Mouse (Mus musculus): ENCODE results near the gene Ajap1. TPM values are rescaled to one million over a fixed set of nuclear protein-coding genes. Genes with fewer than 3 reads are reported as not detected.

The Ajap1 gene
- polyA plus RNA-seq, 1 experiment, result not detected

DNA sequence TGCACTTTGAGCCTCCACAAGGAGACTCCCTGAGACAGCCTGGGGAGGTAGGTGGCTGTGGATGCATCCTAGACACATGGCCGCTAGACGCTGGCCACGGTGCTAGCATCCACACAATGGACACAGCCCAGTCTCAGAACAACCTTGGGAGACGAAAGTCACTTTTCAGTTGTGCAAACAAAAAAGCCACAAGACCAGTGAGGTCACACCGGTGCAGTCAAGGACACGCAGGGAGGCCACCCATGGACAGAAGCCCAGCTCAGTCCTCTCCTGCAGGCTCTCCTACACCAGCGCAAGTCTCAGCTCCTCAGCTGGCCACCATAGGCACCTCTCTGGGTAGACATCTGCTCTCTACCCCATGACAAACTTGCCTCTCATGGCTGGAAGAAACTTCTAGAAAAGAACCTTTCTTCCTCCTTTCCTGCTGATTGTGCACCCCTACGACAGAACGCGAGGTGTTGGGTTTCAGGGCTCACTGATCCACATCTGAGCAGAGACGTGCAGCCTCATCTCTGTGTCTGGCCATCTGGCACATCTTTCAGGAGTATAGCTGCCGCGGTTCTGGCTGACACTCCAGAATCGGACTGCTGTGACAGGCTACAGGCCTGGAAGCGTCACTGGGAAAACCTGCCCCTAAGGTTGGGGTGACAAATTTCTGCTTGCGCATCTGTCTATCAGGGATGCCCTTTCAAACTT is 56.5 kb downstream of the Ajap1 start:
- TF ChIP-seq CTCF (IDR thresholded peaks at IDR 0.05; ENCODE audit: low read depth, low read length) (no peak), POLR2A (IDR thresholded peaks at IDR 0.05; ENCODE audit: borderline replicate concordance, low read depth, low read length) (no peak)
- no peak overlapping the region for H3K4me3 ChIP-seq (ENCODE audit: insufficient read depth, low read length)
- no peak overlapping the region for H3K27ac ChIP-seq (ENCODE audit: insufficient read depth, low read depth, low read length)
- no peaks in the 10 kb centered on the region for H3K4me1 ChIP-seq (ENCODE audit: control insufficient read depth, insufficient read depth, low read length)

DNA sequence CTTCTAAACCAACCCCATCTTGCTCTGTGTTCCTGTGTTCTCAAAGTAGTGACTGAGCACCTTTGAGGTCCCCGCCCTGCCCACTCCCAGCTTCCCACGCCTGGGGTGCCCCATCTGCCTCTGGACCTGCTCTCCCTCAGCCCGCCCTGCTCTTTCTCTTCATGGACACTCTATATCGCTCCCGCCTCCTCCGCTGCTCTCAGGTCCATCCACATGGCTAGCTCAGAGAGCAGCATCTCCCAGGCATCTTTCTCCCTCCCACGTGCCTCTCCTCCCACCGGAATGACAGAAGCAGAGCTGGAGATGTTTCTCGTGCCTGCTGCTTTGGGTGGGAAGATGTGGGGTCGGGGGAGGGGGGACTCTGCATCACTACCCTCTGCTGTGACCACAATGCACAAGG is 58.3 kb downstream of the Ajap1 start:
- no peak overlapping the region for H3K27ac ChIP-seq (ENCODE audit: insufficient read depth, low read depth, low read length)
- H3K4me1 ChIP-seq (ENCODE audit: control insufficient read depth, insufficient read depth, low read length), result no peaks in the 10 kb centered on the region
- TF ChIP-seq POLR2A (IDR thresholded peaks at IDR 0.05; ENCODE audit: borderline replicate concordance, low read depth, low read length), result no peak
- no peak for TF ChIP-seq CTCF (IDR thresholded peaks at IDR 0.05; ENCODE audit: low read depth, low read length)
- H3K4me3 ChIP-seq (ENCODE audit: insufficient read depth, low read length), result no peak overlapping the region

DNA sequence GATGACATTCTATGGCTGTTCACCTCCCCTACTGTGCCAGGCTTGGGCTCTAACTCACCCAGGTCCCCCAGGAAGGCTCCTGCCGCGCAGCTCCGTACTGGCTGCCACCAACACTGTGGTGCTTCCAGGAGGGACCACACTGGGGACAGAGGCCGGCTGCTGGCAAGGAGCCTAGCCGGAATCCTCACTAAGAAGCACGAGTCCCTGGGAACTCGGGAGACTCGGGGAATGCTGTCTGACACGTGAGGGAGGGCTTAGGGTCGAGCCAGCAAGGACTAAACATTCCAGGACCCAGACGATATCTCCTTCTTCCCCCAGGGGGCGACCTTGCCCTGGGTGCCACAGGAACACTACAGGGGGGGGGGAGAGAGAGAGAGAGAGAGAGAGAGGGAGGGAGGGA is 64.7 kb downstream of the Ajap1 start:
- no peak overlapping the region for H3K4me3 ChIP-seq (ENCODE audit: insufficient read depth, low read length)
- no peaks in the 10 kb centered on the region for H3K4me1 ChIP-seq (ENCODE audit: control insufficient read depth, insufficient read depth, low read length)
- TF ChIP-seq POLR2A (IDR thresholded peaks at IDR 0.05; ENCODE audit: borderline replicate concordance, low read depth, low read length), result no peak
- H3K27ac ChIP-seq (ENCODE audit: insufficient read depth, low read depth, low read length), result no peak overlapping the region

DNA sequence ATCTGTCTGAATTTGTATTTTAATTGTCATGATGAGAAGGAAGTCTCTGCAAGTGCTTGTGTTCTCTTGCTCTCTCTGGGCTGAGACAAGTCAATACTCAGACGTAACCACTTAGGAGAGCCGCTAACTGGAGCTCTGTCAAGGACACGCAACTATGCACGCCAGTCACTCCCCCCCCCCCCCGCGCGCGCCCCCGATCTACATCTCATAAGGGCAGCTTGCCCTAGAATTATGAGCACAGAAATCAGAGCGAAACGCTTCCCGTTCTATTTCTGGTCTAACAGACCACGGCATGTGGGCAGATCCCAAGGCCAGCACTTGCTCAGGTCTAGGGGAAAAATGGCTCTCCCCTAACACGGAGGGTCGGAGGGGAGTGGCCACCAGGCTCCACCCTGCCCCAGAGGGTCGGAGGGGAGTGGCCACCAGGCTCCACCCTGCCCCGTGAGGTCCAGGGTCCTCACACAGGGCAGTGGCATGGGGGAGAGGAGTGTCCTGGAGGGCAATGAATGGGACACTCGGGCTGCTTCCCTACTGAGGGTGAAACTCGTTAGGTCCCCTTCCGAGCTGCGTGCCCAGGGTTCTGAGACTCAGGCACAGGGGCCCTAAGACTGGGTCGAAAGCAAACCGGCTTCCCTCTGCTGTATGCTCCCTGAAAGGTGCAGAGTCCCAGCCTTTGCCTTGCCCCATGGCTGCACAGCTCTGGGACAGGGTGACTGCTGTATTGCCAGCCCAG is 65.3 kb downstream of the Ajap1 start:
- TF ChIP-seq CTCF (IDR thresholded peaks at IDR 0.05; ENCODE audit: low read depth, low read length) (no peak), POLR2A (IDR thresholded peaks at IDR 0.05; ENCODE audit: borderline replicate concordance, low read depth, low read length) (no peak)
- Histone ChIP-seq H3K27ac (ENCODE audit: insufficient read depth, low read depth, low read length) (no peak overlapping the region), H3K4me3 (ENCODE audit: insufficient read depth, low read length) (no peak overlapping the region), H3K4me1 (ENCODE audit: control insufficient read depth, insufficient read depth, low read length) (no peaks in the 10 kb centered on the region)

DNA sequence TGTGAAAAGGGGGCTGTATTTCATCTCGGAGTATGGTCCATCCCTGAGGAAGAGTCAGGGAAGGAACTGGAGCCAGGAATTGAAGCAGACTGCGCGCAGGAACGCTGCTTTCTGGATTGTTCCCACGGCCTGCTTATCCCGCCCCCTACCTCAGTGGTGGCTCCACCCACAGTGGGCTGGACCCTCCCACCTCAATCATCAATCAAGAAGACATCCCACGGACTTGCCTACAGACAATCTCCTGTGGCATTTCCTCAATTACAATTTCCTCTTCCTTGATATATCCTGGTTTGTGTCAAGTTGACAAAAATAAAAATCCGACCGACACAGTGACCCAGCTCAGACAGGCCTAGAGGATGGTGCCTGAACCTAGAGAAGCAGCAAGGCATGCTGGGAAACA is 66.5 kb downstream of the Ajap1 start:
- Histone ChIP-seq H3K4me1 (ENCODE audit: control insufficient read depth, insufficient read depth, low read length) (no peaks in the 10 kb centered on the region), H3K4me3 (ENCODE audit: insufficient read depth, low read length) (no peak overlapping the region), H3K27ac (ENCODE audit: insufficient read depth, low read depth, low read length) (no peak overlapping the region)
- no peak for TF ChIP-seq POLR2A (IDR thresholded peaks at IDR 0.05; ENCODE audit: borderline replicate concordance, low read depth, low read length)
- no peak for TF ChIP-seq CTCF (IDR thresholded peaks at IDR 0.05; ENCODE audit: low read depth, low read length)

DNA sequence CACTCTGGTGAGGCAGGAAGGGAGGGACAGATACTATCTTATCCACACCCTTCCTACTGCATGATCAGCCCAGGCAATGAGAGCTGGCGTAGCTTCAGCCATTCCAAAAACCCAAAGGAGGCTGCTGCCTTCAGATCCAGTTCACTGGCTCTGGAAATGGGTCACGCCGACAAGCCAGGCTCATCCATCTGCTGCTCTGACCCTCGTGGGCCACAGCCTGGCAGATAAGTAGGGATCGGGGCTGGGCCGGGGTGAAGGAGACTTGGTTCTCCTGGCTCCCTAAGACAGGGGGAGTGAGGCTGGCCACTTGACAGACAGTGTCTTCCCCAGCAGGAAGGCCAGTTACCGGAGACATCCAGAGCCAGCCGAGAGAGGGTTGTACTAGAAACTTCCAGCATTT is 84.2 kb downstream of the Ajap1 start:
- H3K4me3 ChIP-seq (ENCODE audit: insufficient read depth, low read length), result no peak overlapping the region
- no peak overlapping the region for H3K27ac ChIP-seq (ENCODE audit: insufficient read depth, low read depth, low read length)
- H3K4me1 ChIP-seq (ENCODE audit: control insufficient read depth, insufficient read depth, low read length), result no peaks in the 10 kb centered on the region
- no peak for TF ChIP-seq POLR2A (IDR thresholded peaks at IDR 0.05; ENCODE audit: borderline replicate concordance, low read depth, low read length)
- no peak for TF ChIP-seq CTCF (IDR thresholded peaks at IDR 0.05; ENCODE audit: low read depth, low read length)

DNA sequence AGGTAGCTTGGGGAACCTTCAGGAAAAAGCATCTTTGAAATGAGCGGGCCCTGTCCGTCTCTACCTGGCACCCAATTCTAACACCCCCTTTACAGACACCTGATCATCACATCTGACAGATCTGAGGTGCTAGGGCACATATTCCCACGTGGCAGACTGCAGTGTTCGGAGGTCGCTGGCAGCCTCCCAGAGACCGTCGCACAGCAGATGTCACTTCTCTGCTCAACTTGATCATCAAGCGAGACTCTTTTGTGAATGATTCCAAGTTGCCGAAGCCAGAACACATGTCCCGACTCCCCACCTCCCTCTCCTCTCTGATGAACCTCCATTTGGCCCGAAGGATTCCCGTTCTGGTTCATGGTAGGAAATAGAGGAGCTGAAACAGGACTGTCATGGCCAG is 95.1 kb downstream of the Ajap1 start:
- TF ChIP-seq POLR2A (IDR thresholded peaks at IDR 0.05; ENCODE audit: borderline replicate concordance, low read depth, low read length) (no peak), CTCF (IDR thresholded peaks at IDR 0.05; ENCODE audit: low read depth, low read length) (no peak)
- Histone ChIP-seq H3K27ac (ENCODE audit: insufficient read depth, low read depth, low read length) (no peak overlapping the region), H3K4me1 (ENCODE audit: control insufficient read depth, insufficient read depth, low read length) (no peaks in the 10 kb centered on the region), H3K4me3 (ENCODE audit: insufficient read depth, low read length) (no peak overlapping the region)

DNA sequence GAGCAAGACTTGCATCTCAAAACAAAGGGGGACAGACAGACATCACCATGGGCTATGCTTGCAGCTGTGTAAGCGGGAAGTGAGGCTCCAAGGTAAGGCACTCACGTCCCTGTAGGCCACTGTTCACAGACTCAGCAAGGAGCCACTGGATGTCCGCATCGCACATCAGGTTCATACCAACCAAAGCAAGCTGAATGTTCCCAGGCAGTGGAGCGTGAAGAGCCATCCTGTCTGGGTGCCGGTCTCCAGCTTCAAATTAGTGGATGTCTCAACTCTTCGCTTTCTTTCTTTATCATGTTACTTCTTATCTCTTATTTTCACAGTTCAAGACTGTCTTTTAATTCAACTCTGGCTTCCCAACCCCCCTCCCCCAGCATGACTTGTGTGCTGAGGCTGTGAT is 101.2 kb downstream of the Ajap1 start:
- Histone ChIP-seq H3K4me3 (ENCODE audit: insufficient read depth, low read length) (no peak overlapping the region), H3K27ac (ENCODE audit: insufficient read depth, low read depth, low read length) (no peak overlapping the region), H3K4me1 (ENCODE audit: control insufficient read depth, insufficient read depth, low read length) (no peaks in the 10 kb centered on the region)
- TF ChIP-seq POLR2A (IDR thresholded peaks at IDR 0.05; ENCODE audit: borderline replicate concordance, low read depth, low read length) (no peak), CTCF (IDR thresholded peaks at IDR 0.05; ENCODE audit: low read depth, low read length) (no peak)

DNA sequence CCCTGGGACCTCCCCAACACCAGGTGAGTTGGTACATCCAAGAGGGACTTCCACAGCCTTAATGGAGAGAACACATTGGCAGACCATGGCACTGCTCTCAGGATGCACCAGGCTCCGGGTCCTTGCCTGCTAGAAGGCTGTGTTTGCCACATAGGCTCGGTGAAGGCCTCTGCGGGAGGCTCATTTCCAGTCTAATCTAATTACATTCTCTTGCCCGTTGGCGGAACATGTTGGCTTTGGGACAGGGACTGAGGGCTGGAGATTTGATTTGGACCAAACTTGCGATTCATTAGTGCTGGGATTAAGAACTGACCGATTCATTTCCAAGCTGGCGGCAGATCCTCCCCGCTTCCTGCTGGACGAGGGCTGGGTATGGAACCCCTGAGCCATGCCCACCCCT is 101.7 kb downstream of the Ajap1 start:
- no peak for TF ChIP-seq POLR2A (IDR thresholded peaks at IDR 0.05; ENCODE audit: borderline replicate concordance, low read depth, low read length)
- TF ChIP-seq CTCF (IDR thresholded peaks at IDR 0.05; ENCODE audit: low read depth, low read length), result no peak

DNA sequence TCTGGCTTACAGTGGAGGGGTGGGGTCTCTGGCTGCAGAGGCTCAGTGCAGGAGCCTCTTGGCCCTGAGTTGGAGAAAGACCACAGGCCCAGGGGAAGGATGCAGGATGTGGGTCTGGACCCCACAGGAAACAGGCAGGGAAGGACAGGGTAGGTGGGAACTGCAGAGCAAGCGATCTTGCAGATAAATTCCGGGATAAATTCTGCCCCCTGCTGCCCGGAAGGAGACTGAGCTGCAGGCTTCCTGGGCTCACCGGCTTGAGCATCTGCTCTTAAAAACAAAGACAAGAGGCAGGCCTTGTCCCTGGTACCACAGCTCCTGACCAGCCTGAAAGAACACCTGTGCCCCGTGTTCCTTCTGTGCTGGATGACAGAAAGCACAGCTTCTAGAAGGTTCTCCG is 104.6 kb downstream of the Ajap1 start:
- no peaks in the 10 kb centered on the region for H3K4me1 ChIP-seq (ENCODE audit: control insufficient read depth, insufficient read depth, low read length)
- no peak overlapping the region for H3K27ac ChIP-seq (ENCODE audit: insufficient read depth, low read depth, low read length)
- H3K4me3 ChIP-seq (ENCODE audit: insufficient read depth, low read length), result no peak overlapping the region
- TF ChIP-seq POLR2A (IDR thresholded peaks at IDR 0.05; ENCODE audit: borderline replicate concordance, low read depth, low read length) (no peak), CTCF (IDR thresholded peaks at IDR 0.05; ENCODE audit: low read depth, low read length) (no peak)

More for the DNA sequence above, 101.7 kb downstream of the Ajap1 start:
- Histone ChIP-seq H3K4me1 (ENCODE audit: control insufficient read depth, insufficient read depth, low read length) (no peaks in the 10 kb centered on the region), H3K27ac (ENCODE audit: insufficient read depth, low read depth, low read length) (no peak overlapping the region), H3K4me3 (ENCODE audit: insufficient read depth, low read length) (no peak overlapping the region)

Measured in bone marrow macrophage, adult 2 months (primary cell).